Mouse (Mus musculus): ENCODE data around the gene Dusp6. TPM values are rescaled to one million over a fixed set of nuclear protein-coding genes. Genes with fewer than 3 reads are reported as not detected.
"Not testable (repeated sequence)": the region's sequence is repeated elsewhere in the genome, so short reads cannot be mapped to it uniquely, and the experiment has no call there.

Gene Dusp6
- polyA plus RNA-seq (2011; ENCODE audit: insufficient read length, low read depth, missing spikeins), result 23.2 and 41.3 TPM in 2 replicates

- H3K4me3 ChIP-seq (ENCODE audit: insufficient read depth, low read length), result peak within 1 kb of the TSS; percentile 84
- peaks cover under 1% of the 10 kb centered on the region; the same call in 1 of the 2 replicates for H3K4me1 ChIP-seq (ENCODE audit: control insufficient read depth, insufficient read depth, low read length)
- TF ChIP-seq CTCF (IDR thresholded peaks at IDR 0.05; ENCODE audit: borderline replicate concordance, insufficient read depth, low read length) (no peak), POLR2A (IDR thresholded peaks at IDR 0.05; ENCODE audit: low read depth, low read length) (peak; percentile 97)
- peak within 1 kb of the TSS; percentile 93 for H3K27ac ChIP-seq (ENCODE audit: insufficient read depth, low read length)
These were observed at the start of gene Dusp6 for GRCm38 (mm10) chr10:99262867-99263379. Dusp6 (plus strand) TSS chr10:99263231.

GRCm38 (mm10) chr10:99214421-99215299 is 48.4 kb upstream of the Dusp6 start:
- no peak overlapping the region for H3K4me3 ChIP-seq (ENCODE audit: insufficient read depth, low read length)
- no peak overlapping the region for H3K27ac ChIP-seq (ENCODE audit: insufficient read depth, low read length)
- peaks cover 2% of the 10 kb centered on the region; the same call in 1 of the 2 replicates for H3K4me1 ChIP-seq (ENCODE audit: control insufficient read depth, insufficient read depth, low read length)
- no peak for TF ChIP-seq CTCF (IDR thresholded peaks at IDR 0.05; ENCODE audit: borderline replicate concordance, insufficient read depth, low read length)
- no peak for TF ChIP-seq POLR2A (IDR thresholded peaks at IDR 0.05; ENCODE audit: low read depth, low read length)

- not testable (repeated sequence) for H3K4me1 ChIP-seq (ENCODE audit: control insufficient read depth, insufficient read depth, low read length); H3K4me3 ChIP-seq (ENCODE audit: insufficient read depth, low read length); H3K27ac ChIP-seq (ENCODE audit: insufficient read depth, low read length)
These were observed 46.5 kb upstream of the Dusp6 start for GRCm38 (mm10) chr10:99216570-99216969.

- no peak overlapping the region for H3K4me3 ChIP-seq (ENCODE audit: insufficient read depth, low read length)
- no peak overlapping the region for H3K27ac ChIP-seq (ENCODE audit: insufficient read depth, low read length)
- no peaks in the 10 kb centered on the region for H3K4me1 ChIP-seq (ENCODE audit: control insufficient read depth, insufficient read depth, low read length)
- no peak for TF ChIP-seq CTCF (IDR thresholded peaks at IDR 0.05; ENCODE audit: borderline replicate concordance, insufficient read depth, low read length)
- no peak for TF ChIP-seq POLR2A (IDR thresholded peaks at IDR 0.05; ENCODE audit: low read depth, low read length)
These were observed 41.5 kb upstream of the Dusp6 start for GRCm38 (mm10) chr10:99221540-99221939.

GRCm38 (mm10) chr10:99222726-99223125 is 40.3 kb upstream of the Dusp6 start:
- H3K27ac ChIP-seq (ENCODE audit: insufficient read depth, low read length), result no peak overlapping the region
- H3K4me3 ChIP-seq (ENCODE audit: insufficient read depth, low read length), result no peak overlapping the region
- no peak for TF ChIP-seq POLR2A (IDR thresholded peaks at IDR 0.05; ENCODE audit: low read depth, low read length)
- no peak for TF ChIP-seq CTCF (IDR thresholded peaks at IDR 0.05; ENCODE audit: borderline replicate concordance, insufficient read depth, low read length)
- no peaks in the 10 kb centered on the region for H3K4me1 ChIP-seq (ENCODE audit: control insufficient read depth, insufficient read depth, low read length)

GRCm38 (mm10) chr10:99224218-99224617 is 38.8 kb upstream of the Dusp6 start:
- no peak overlapping the region for H3K4me3 ChIP-seq (ENCODE audit: insufficient read depth, low read length)
- TF ChIP-seq CTCF (IDR thresholded peaks at IDR 0.05; ENCODE audit: borderline replicate concordance, insufficient read depth, low read length) (no peak), POLR2A (IDR thresholded peaks at IDR 0.05; ENCODE audit: low read depth, low read length) (no peak)
- no peak overlapping the region for H3K27ac ChIP-seq (ENCODE audit: insufficient read depth, low read length)
- H3K4me1 ChIP-seq (ENCODE audit: control insufficient read depth, insufficient read depth, low read length), result peaks cover 6% of the 10 kb centered on the region

GRCm38 (mm10) chr10:99226782-99227181 is 36.2 kb upstream of the Dusp6 start:
- H3K4me1 ChIP-seq (ENCODE audit: control insufficient read depth, insufficient read depth, low read length), result peaks cover 6% of the 10 kb centered on the region
- TF ChIP-seq POLR2A (IDR thresholded peaks at IDR 0.05; ENCODE audit: low read depth, low read length), result no peak
- H3K27ac ChIP-seq (ENCODE audit: insufficient read depth, low read length), result no peak overlapping the region
- H3K4me3 ChIP-seq (ENCODE audit: insufficient read depth, low read length), result no peak overlapping the region

GRCm38 (mm10) chr10:99227968-99228864 is 34.8 kb upstream of the Dusp6 start:
- Histone ChIP-seq H3K27ac (ENCODE audit: insufficient read depth, low read length) (no peak overlapping the region), H3K4me3 (ENCODE audit: insufficient read depth, low read length) (no peak overlapping the region), H3K4me1 (ENCODE audit: control insufficient read depth, insufficient read depth, low read length) (peaks cover 6% of the 10 kb centered on the region)
- no peak for TF ChIP-seq POLR2A (IDR thresholded peaks at IDR 0.05; ENCODE audit: low read depth, low read length)

GRCm38 (mm10) chr10:99229031-99229684 is 33.9 kb upstream of the Dusp6 start:
- H3K4me3 ChIP-seq (ENCODE audit: insufficient read depth, low read length), result no peak overlapping the region

More at GRCm38 (mm10) chr10:99229031-99229684, 33.9 kb upstream of the Dusp6 start:
- no peak overlapping the region; the same call in 1 of the 2 replicates for H3K27ac ChIP-seq (ENCODE audit: insufficient read depth, low read length)
- TF ChIP-seq POLR2A (IDR thresholded peaks at IDR 0.05; ENCODE audit: low read depth, low read length) (no peak), CTCF (IDR thresholded peaks at IDR 0.05; ENCODE audit: borderline replicate concordance, insufficient read depth, low read length) (no peak)
- peaks cover 6% of the 10 kb centered on the region for H3K4me1 ChIP-seq (ENCODE audit: control insufficient read depth, insufficient read depth, low read length)

All from embryonic fibroblast, embryonic 13.5 days (primary cell).